Mouse (Mus musculus) stomach, postnatal 0 days (tissue): ENCODE data around the gene Gm28051.

Source experiments
- CTCF ChIP-seq: IDR thresholded peaks from 2 replicates; pipeline ENCODE4 v1.5.1; 2016; ENCODE audit warnings: antibody characterized with exemption, low read depth, mild to moderate bottlenecking, moderate library complexity
- EP300 ChIP-seq: optimal IDR thresholded peaks from 2 replicates; pipeline ENCODE3; 2016; ENCODE audit warnings: antibody characterized with exemption

GRCm38 (mm10) chr12:102672176-102672575 is 85.4 kb downstream of the Gm28051 start:
- TF ChIP-seq CTCF: no peak
- TF ChIP-seq EP300: no peak
